Mouse (Mus musculus) thymus, adult 2 months (tissue): Measurements from ENCODE around the gene Tet2. TPM values are rescaled to one million over a fixed set of nuclear protein-coding genes. Genes with fewer than 3 reads are reported as not detected.

Source experiments
- DNase-seq: peaks from one replicate; pipeline ENCODE4 v3.0.0; 2021
- H3K27ac ChIP-seq: fragments of 200-500 bp; 2 replicates; pipeline ENCODE4 v1.5.1; 2012; ENCODE audit warnings: low read length, control low read depth; ENCODE audit not compliant: control insufficient read depth, insufficient read depth
- H3K27me3 ChIP-seq: fragments of 200-500 bp; 2 replicates; pipeline ENCODE4 v1.6.1; 2012; ENCODE audit warnings: mild to moderate bottlenecking, low read length, moderate library complexity, mixed read lengths; ENCODE audit not compliant: control insufficient read depth, insufficient read depth
- H3K36me3 ChIP-seq: fragments of 200-500 bp; 2 replicates; pipeline ENCODE4 v1.6.1; 2012; ENCODE audit warnings: mild to moderate bottlenecking, low read length, moderate library complexity; ENCODE audit not compliant: control insufficient read depth, insufficient read depth
- H3K4me1 ChIP-seq: fragments of 200-500 bp; replicated peaks from 2 replicates; pipeline ENCODE4 v1.6.1; 2012; ENCODE audit warnings: low read length; ENCODE audit not compliant: control insufficient read depth, insufficient read depth
- H3K4me3 ChIP-seq: fragments of 200-500 bp; 2 replicates; pipeline ENCODE4 v1.5.1; 2012; ENCODE audit warnings: mild to moderate bottlenecking, low read length, control low read depth, moderate library complexity; ENCODE audit not compliant: control insufficient read depth, insufficient read depth
- CTCF ChIP-seq: fragments of 200-500 bp; IDR thresholded peaks from 2 replicates; pipeline ENCODE4 v1.5.1; 2012; ENCODE audit warnings: mild to moderate bottlenecking, control low read depth, low read length, moderate library complexity, borderline replicate concordance; ENCODE audit not compliant: control insufficient read depth, poor library complexity, insufficient read depth; ENCODE audit errors: extremely low read depth
- POLR2A ChIP-seq: fragments of 200-500 bp; IDR thresholded peaks from 2 replicates; pipeline ENCODE4 v1.6.1; 2012; ENCODE audit warnings: mild to moderate bottlenecking, low read length, control low read depth, moderate library complexity; ENCODE audit not compliant: control insufficient read depth, poor library complexity, insufficient read depth; ENCODE audit errors: extremely low read depth
- whole genome bisulfite sequencing: fragments of 180-500 bp; shearing (Covaris S2); methylation state at CpG from one replicate; pipeline ENCODE4 v1.1.7; 2018; 5-methylcytosine and 5-hydroxymethylcytosine counted together
- polyA plus RNA-seq: library from polyadenylated mRNA; depleted of rRNA; stranded (reverse); fragments of >200 nt; gene quantifications from 2 replicates; pipeline ENCODE4 v1.2.3, GENCODE M21; 2012

The Tet2 gene
- polyA plus RNA-seq, 1 experiment = 13.0 TPM

DNA sequence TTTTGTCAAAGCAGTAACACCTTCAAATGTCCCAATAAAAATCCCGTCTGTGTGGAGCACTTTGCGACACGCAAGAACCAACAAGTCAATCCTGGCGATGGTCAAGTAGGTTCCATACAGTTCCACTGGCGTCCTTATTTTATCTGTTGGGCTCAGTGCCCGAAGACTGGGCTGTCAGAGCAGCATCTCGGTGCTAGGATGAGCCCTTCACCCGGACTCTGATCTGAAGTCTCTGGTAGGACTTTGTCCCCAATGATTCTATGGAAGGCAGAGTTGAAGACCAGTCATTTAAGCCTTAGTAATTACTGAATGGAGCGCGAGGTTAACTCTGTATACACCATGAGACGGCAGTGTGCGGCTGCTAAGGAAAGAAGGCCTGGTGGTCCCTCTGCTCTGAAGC lies 30.6 kb downstream of the Tet2 start:
- WGBS = 96% methylated on average over 12 of the region's 12 CpGs
- H3K4me1 ChIP-seq = no peaks in the 10 kb centered on the region
- TF ChIP-seq CTCF (no peak), POLR2A (no peak)
- DNase-seq = no peak
- no peaks in the 10 kb centered on the region for H3K27me3 ChIP-seq
- H3K27ac ChIP-seq = no peak overlapping the region
- no peak overlapping the region for H3K4me3 ChIP-seq
- no peaks in the 10 kb centered on the region for H3K36me3 ChIP-seq

DNA sequence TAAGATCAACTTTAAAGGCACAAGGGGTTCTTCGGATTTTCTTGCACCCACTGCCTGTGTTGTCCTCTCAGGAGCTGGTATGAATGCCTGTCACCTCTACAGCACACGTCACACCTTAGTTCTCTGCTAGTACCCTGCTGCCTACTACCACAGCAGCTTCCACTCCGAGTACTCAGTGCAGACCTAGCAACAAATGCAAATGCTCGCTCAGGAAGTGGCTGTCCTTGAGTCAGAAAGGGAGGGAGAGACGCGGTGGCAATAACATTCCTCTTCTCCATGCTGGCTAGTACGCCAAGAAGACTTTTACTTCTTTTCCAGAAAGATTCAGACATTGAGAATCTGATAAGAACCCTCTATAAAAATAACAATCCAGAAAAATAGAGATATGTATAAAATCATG lies 31.5 kb downstream of the Tet2 start:
- H3K4me3 ChIP-seq = no peak overlapping the region
- no peaks in the 10 kb centered on the region for H3K4me1 ChIP-seq
- TF ChIP-seq CTCF (no peak), POLR2A (no peak)
- WGBS = 93% methylated on average over 7 of the region's 7 CpGs
- DNase-seq = no peak
- no peaks in the 10 kb centered on the region for H3K36me3 ChIP-seq
- H3K27me3 ChIP-seq = no peaks in the 10 kb centered on the region
- no peak overlapping the region for H3K27ac ChIP-seq

DNA sequence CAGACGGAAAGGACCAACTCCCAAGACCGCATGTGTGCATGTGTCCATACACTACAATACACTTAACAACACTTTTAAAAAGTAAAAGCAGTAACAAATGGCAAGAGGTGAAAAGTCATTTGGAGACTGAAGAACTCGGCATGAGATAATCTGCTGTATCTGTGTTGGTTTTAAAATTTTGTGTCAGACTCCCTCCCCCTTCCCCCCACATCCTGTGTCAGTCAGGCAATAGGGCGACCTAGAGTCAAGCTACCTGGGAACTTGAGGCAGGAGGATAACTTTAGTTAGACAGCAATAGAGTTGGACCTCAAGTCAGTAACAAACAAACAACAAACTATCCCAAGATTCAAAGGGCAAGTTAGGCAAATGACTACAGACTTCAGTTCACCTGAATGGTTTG lies 34.6 kb downstream of the Tet2 start:
- TF ChIP-seq CTCF = no peak
- Histone ChIP-seq H3K27me3 (no peaks in the 10 kb centered on the region), H3K36me3 (no peaks in the 10 kb centered on the region), H3K27ac (no peak overlapping the region), H3K4me1 (no peaks in the 10 kb centered on the region), H3K4me3 (no peak overlapping the region)
- WGBS = 62% methylated on average over 4 of the region's 4 CpGs
- DNase-seq = peak; percentile 16

DNA sequence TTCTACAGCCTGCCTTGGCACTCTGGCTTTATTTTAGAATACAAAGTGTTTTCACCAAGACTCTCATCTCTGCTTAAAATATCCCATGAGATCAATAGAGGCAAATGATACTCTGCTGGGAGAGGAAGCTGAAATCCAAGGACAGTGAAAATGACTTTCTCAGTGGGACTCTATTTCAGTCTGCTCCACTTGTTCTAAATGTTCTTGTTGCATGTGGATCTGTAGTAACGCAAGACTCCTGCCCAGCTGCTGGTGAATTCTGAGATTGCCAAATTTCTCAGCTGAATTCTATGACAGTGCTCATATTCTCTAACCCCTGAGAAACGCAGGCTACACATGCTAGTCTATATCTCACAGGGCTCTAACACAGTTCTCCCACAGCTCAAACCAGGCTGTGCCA lies 35.1 kb downstream of the Tet2 start:
- Histone ChIP-seq H3K27me3 (no peaks in the 10 kb centered on the region), H3K4me3 (no peak overlapping the region), H3K4me1 (no peaks in the 10 kb centered on the region), H3K36me3 (no peaks in the 10 kb centered on the region), H3K27ac (no peak overlapping the region)
- TF ChIP-seq POLR2A (no peak), CTCF (no peak)
- DNase-seq = no peak
- 93% methylated on average over 2 of the region's 2 CpGs for WGBS

DNA sequence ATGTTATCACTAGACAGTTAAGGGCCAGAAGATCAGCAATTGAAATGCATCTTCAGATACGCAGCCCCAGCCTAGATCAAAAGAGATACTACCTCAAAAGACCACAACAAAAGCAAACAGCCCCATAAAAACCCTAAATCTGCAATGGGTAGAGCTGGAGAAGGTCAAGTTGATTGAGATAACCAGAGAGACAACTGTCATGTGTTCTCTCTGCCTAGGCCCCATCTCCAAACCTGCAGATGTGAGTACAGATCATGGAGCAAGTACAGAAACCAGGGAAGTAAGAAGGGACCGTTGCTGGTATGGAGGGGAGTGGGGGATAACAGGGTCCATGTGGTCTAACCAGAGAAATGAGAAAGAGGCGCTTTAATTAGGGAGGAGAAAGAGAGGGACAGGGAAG lies 36.1 kb downstream of the Tet2 start:
- H3K4me1 ChIP-seq = no peaks in the 10 kb centered on the region
- no peak overlapping the region for H3K27ac ChIP-seq
- H3K36me3 ChIP-seq = no peaks in the 10 kb centered on the region
- WGBS = 64% methylated on average over 3 of the region's 3 CpGs
- H3K27me3 ChIP-seq = no peaks in the 10 kb centered on the region
- DNase-seq = no peak
- no peak overlapping the region for H3K4me3 ChIP-seq
- no peak for TF ChIP-seq POLR2A
- TF ChIP-seq CTCF = no peak

DNA sequence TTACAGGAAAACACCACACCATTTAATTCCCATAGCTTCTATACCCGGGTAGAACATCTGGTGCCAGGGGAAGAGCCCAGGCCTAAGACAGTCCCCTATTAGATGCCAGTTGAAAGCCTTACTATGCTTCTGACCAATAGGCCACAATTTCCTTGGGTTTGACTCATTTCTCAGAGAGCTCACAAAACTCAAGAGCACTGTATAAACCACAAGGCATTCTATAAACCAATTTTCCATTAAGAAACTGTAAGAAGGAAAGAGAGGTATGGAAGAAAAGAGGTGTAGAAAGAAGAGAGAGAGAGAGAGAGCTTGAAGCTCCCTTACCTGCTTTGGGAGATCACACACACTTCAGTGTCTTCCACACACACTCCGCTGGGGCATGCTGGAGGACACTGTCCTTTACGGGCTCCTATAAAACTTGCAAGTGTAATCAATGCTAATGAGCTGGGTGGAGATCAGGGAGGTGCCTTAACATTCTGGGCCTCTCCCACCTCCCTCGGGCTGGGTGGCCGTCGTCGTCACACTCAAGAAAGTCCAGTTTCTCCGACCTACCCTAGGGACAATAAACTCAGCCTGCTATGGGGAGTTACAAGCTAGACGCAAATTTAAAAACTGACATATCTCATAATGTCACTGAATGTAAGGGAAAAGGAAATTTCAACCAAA lies 38.5 kb downstream of the Tet2 start:
- Histone ChIP-seq H3K27me3 (no peaks in the 10 kb centered on the region), H3K4me3 (no peak overlapping the region), H3K4me1 (no peaks in the 10 kb centered on the region), H3K36me3 (no peaks in the 10 kb centered on the region), H3K27ac (no peak overlapping the region)
- no peak for DNase-seq
- WGBS = 95% methylated on average over 9 of the region's 9 CpGs
- TF ChIP-seq CTCF = no peak
- no peak for TF ChIP-seq POLR2A

DNA sequence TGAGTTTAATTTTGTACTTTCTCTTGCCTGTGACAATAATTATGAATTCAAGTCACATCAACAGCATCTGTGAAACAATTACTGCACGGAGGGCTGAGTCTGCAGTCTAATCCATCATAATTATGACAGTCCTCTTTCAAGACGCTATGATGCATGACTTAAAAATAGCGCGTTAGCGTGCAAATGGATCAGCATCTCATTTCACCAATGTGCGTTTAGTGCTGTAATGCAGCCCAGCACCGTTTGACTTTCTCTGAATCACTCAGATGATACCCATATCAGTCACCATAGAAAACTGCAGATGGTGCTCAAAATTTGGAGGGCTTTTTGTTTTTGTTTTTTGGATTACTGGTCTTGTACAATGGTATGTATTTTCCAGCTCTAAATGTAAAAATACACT lies 48.0 kb downstream of the Tet2 start:
- no peak overlapping the region for H3K4me3 ChIP-seq
- DNase-seq = no peak
- WGBS = 91% methylated on average over 7 of the region's 7 CpGs
- no peaks in the 10 kb centered on the region for H3K27me3 ChIP-seq
- no peaks in the 10 kb centered on the region for H3K36me3 ChIP-seq
- TF ChIP-seq CTCF = no peak
- no peak for TF ChIP-seq POLR2A
- no peak overlapping the region for H3K27ac ChIP-seq
- no peaks in the 10 kb centered on the region for H3K4me1 ChIP-seq
